Mouse (Mus musculus) cerebellum, adult 11-12 months (tissue): ENCODE results near the gene Ccdc61.
A peak's percentile ranks its signal among the peaks of the same experiment; 100 is the strongest.

Experiments used
- DNase-seq: peaks from one replicate; pipeline ENCODE4 v3.0.0; 2022

The Ccdc61 gene

DNA sequence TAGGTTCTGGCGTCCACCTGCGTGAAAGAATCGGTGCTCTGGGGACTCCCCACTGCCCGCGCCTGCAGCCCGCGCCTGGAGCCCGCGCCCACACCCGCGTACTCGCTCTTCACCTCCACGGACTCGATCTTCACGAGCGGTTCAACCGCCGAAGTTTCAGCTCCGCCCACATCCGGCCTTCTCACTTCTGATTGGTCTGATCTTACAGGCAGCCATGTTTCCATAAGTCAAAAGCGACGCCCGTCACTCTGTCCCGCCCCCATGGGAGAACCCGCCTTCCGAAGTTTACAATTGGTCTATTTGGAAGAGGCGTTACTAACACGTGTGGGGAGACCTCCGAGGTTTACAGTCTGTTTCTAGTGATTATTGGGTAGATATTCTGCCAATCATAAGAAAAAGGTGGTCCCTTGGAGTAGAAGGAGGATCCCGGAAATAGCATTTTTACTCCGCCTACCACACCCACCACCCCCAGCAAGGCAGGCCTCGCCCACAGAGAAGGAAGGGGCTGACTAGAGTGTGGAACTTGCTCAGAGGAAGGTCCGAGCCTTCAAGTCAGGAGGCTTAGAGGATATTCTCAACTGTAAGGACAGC lies at the start of gene Ccdc61:
TSS of gene Ccdc61 (minus strand) at position 175 of the 591 bp plus-strand sequence.
- DNase-seq: peak; percentile 97

DNA sequence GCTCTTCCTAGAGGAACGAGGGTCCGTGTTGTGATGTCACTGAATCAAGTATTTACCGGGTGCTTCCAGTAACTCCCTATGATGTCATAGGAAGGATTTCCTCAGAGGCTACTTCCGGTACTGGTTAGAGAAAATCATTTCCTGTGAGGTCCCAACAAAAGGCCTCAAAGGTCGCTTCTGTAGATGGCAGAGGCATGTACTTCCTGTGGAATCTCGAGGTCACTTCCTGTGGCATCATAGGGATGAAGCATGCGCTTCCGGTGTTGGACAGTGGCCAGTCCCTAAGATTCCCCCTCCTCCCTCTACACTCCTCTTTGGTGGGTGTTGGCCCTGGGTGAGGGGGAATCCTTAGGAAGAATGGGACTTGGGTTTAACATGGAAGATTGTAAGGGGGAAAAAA lies 49.2 kb upstream of the Ccdc61 start:
- DNase-seq: peak; percentile 38

- peak; percentile 73 for DNase-seq
These were observed 48.2 kb upstream of the Ccdc61 start for GRCm38 (mm10) chr7:18958384-18958766.

- DNase-seq: peak; percentile 78
These were observed 47.6 kb upstream of the Ccdc61 start for GRCm38 (mm10) chr7:18957569-18958383.

GRCm38 (mm10) chr7:18951397-18951796 lies 41.2 kb upstream of the Ccdc61 start:
- no peak for DNase-seq

DNA sequence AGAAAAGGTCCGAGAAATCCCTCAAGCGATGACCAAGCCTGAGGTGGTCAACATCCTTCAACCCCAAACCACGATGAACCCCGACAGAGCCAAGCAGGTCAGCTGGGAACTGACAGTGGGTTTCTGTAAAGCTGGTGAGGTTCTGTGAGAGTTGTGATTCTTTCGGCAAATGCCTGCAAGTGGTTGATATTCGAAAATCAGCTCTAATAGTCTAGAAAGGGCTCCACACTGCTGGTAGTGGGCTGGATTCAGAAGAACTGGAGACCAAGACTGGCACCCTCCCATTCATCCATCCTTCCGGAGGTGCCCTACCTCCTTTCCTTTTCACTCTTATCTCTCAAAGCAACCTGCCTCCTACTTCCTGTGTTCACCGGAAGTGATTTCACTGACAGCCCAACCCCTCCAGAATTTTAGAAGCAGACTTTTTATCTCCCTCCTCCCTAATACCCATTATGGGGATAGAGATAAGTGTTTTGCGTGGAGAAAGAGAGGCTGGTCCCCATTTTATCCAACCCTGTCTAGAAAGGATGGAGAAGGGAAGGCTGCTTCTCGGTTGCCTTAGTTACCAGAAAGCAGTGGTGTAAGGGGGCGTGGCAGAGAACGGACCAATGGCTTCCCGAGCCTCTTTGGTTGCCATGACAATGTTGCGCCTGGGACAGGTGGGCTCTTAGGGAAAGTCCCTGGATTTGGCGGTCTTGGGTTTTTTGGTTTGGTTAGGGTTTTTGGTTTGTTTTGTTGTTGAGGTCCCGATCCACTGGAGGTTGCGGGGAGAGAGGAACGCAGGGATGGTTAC lies 40.5 kb upstream of the Ccdc61 start:
- no peak for DNase-seq

GRCm38 (mm10) chr7:18949781-18950522 lies 39.7 kb upstream of the Ccdc61 start:
- no peak for DNase-seq

DNA sequence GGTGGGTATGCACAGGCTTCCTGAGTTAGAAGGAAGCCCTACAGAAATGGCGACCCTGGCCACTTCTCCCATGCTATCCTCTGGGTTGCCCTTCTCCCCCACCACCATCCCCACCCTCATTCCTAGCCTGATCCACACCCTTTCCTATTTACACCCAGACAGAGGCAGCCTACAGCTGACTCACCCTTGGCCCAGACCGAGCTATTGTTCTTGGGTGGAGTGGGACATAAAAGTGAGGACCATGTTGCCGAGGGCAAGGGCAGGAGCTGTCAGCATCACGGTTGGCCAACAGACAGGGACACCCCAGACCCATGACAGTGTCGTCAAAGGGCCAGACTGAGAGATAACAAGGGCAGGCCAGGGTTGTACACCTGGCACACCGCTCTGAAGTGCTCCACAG lies 37.9 kb upstream of the Ccdc61 start:
- no peak for DNase-seq

- no peak for DNase-seq
These were observed 32.6 kb upstream of the Ccdc61 start for GRCm38 (mm10) chr7:18942815-18943214.

DNA sequence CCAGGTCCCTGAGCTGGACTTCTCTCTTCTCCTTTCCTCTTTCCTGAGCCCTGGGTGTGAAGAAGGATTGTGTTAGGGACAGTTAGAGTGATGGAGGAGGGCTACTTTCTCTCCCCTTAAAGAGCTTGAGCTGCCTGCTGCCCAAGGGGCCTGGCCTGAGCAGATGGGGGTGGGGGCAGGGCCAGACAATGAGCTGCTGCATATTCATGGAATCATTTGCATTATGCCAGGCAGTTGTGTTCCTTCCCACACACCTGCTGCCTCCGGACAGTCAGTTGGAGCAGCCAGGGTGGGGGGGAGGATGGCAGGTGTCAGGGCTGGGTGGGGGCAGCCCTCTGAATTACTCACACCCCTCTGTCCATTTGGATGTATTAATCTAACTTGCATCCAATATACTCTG lies 32.2 kb upstream of the Ccdc61 start:
- no peak for DNase-seq

DNA sequence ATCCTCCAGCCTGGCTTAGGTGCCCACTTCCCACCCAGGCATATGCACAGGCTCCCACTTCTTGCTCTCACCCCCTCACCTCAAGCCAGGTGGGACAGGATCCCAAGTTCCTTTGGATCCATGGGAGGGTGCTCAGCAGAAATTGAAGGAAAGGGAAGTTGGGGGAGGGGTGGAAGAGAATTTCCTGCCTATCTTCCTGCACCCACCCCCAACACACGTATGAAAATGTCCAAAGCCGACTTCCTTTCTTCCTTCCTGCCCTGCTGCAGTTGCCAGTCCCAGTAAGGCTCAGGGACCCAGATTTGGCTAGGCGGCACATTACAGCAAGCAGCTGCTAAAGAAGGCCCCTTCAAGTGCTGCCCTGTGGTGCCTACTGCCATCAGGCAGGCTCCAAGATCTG lies 17.5 kb upstream of the Ccdc61 start:
- no peak for DNase-seq

DNA sequence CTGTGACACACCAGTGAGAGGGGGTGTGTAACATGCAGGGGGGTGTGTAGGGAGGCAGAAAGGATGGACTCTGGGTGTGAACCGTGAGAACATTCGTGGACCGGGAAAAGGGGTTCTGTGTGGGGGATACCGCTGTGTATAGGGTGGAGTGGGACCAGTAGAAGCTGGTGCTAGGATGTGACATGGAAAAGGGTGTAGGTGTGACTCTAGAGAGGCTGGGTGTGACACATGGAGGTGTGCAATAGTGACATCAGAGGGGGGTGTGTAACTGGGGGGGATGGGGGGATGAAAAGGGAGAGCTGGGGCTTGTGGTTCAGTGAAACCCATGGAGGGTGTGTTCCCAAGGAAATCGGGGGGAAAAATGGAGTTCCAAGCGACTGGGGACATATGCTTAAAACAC lies 16.7 kb upstream of the Ccdc61 start:
- no peak for DNase-seq

DNA sequence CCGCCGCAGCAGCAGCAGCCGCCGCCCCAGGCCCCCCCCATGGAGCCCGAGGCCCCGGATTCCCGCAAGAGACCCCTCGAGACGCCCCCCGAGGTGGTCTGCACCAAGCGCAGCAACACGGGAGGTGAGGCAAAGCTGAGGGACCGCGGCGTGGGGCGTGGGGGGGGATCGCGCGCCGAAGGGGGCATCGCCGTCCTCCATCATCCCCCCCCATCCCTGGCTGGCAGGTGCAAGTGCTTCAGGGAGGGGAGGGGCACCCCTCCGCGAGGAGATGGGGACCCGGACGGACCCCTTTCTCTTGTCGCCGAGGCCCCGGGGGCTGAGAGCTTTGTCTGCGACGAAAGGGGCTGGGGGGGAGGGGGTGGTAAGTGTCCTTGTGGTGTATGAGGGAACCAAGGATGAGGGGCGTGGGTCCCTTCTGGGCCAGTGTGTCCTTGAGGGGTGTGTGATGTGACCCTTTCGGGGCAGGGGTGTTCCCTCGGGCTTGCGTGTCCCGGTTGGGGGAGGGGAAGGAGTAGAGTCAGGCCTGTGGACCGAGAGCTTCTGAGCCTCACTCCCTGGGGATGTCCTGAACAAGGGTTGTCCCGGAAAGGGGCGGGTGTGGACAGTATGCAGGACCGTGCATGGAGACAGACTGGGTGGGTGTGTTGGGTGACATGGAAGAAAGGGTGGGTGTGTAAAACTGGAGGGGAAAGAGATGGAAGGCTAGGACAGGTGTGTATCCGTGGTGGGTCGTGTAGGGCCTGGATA lies 16.0 kb upstream of the Ccdc61 start:
- DNase-seq: peak; percentile 80

DNA sequence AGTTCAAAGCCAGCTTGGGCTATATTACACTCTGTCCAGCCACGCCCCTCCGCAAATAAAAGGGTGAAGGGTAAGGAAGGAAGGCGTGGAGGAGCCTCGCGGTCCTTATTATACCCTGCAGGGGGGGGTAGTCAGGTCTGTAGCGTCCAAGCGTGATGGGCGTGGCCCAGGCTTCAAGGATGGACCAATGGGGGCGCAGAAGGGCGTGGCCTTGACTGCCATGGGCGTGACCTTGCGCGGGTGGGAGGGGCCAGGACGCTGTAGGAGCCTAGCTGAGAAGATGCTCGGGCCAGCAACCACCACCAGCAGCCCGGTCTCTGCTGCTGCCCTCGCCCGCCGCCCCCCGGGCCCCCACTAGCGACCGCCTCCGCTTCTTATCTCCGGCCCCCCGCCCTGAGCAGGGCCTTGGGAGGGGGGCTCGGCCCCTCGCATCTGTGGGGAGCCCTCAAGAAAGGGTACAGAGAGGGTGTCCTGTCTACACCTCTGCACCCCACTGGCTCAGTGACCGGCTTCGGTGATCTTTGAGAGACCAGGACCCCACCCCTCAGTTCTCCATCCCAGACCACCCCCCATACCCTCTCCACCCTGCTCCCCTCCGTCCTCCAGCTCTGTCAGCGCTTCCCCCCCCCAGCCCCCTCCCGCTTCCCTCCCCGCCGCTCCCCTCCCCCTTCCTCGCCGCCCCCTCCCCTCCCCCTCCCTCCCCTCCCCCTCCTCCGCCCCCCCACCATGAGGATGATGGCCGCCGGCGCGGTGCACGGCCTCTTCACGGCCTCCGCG lies 15.1 kb upstream of the Ccdc61 start, which contains the start of gene Nova2:
TSS of gene Nova2 (plus strand) at position 727 of the 777 bp plus-strand sequence.
- DNase-seq: peak; percentile 97

DNA sequence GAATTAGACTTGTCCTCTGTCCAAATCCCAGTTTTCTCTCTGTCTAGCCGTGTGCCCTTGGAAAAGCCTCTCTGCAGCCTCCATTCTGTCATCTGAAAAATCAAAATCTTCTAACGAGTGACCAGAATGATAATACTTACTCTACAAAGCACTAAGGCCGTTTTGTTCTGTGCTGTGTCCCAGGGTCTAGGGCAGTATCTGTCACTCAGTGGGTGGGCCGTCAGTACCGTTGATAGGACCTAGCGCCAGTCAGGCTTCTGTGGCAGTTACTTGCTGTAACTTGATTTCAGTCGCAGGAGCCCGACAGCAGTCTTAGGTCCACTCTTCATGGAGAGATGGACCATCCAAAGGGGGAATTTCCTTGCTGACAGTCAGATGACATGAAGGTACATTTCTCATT lies 14.1 kb upstream of the Ccdc61 start:
- DNase-seq: no peak

DNA sequence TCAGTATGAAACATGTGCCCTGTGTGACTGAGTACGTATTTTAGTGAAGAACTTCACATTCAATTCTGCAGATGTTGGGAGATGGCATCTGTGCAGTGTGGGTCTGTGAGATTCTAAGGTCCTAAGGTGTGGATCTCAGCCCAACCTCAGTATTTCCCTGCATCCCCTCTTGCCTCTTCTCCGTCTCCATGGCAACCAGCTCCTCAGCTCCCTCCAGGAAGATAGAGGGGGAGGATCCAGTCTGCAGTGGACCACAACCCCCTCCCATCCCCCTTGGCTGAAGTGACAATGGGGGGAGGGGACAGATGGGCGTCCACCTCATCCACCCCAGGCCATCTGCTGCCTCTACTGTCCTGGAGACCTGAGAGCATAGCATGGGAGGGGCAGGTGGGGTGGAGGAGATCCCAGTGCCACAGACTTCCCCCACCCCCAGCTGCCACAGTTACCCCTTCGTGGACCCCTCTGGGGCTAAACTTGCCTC lies 13.5 kb upstream of the Ccdc61 start:
- peak; percentile 71 for DNase-seq

DNA sequence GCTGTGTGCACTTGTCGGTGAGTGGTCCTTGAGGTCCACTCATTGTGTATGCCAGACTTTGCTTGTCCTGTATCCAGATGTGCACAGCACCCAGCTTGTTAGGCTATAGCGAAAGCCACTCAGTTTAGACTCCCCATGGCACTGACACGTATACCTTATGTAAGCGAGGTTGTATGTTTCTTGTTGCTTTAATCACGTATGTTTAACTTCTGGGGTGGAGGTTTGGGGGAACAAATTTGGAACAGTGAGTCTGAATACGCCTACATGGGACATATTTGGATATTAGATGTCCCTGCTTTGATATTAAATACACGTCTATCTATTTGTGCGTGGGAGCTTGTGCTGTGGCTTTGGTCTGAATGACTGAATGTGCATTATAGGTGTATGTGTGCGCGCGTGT lies 13.1 kb upstream of the Ccdc61 start:
- DNase-seq: no peak

DNA sequence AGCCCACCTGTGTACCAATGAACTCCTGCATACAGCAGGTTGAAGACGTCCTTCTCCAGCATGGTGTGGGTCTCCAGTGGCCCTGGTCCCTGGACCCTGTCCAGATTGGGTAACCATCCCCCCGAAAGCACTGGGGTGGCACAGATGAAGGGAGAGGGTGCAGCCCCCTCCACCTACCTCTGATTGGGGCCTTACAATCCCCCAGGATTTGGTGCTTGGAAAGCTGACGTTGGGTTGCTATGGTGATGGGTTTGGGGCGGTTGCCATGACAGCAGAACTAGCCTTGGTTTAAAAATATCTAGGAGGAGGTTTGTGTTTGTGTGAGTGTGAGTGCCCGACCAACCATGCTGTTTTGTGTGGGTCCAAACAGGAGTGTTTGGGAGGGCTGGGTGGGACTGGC lies 12.6 kb upstream of the Ccdc61 start:
- peak; percentile 59 for DNase-seq

GRCm38 (mm10) chr7:18921069-18921468 lies 10.9 kb upstream of the Ccdc61 start:
- peak; percentile 85 for DNase-seq

DNA sequence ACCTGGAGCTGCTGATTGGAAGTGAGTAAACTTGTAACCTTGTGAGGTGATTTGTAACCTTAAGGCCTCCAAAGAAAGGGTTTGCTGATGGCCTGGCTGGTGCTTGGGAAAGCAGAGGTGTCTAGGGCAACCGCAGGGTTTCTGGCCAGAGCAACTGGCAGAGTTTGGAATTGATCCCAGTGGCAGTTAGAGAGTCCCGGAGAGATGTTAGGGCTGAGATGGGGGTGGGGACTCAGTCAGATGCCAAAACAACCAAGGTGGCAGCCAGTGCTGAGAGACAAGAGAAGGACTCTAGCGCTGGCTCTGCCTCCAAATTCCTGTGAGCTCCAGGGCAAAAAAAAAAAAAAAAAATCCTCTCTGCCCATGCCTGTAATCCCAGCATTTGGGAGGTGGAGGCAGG lies 7.7 kb upstream of the Ccdc61 start:
- DNase-seq: no peak

GRCm38 (mm10) chr7:18916254-18916653 lies 6.0 kb upstream of the Ccdc61 start:
- no peak for DNase-seq
